Mouse (Mus musculus): ENCODE results near the gene Hspb7.

DNA sequence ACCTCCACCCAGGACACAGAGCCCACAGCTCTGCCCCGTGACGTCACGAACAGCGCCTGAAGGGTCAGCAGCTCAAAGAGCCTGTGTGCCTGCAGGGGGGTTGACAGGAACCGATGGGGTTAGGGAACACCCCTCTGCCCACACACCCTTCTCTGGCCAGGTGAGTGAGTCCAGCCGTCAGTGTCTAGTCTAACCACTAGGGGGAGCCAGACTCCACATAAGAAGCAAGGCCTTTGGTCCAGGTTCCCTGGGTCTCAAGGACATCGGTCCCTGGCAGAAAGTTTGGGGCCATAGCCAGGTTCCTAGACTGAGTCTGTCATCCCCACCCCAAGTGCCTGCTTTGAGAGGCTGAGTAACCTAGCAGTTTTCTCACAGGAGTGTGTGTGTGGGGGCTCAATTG is 35.3 kb upstream of the Hspb7 start:
- TF ChIP-seq CTCF (IDR thresholded peaks at IDR 0.05; ENCODE audit: low read depth) (peak; percentile 96), EP300 (IDR thresholded peaks at IDR 0.05; ENCODE audit: low read depth) (no peak)

All from liver, embryonic 14.5 days (tissue).